Mouse (Mus musculus): ENCODE data around the gene Sytl2.

Gene Sytl2

DNA sequence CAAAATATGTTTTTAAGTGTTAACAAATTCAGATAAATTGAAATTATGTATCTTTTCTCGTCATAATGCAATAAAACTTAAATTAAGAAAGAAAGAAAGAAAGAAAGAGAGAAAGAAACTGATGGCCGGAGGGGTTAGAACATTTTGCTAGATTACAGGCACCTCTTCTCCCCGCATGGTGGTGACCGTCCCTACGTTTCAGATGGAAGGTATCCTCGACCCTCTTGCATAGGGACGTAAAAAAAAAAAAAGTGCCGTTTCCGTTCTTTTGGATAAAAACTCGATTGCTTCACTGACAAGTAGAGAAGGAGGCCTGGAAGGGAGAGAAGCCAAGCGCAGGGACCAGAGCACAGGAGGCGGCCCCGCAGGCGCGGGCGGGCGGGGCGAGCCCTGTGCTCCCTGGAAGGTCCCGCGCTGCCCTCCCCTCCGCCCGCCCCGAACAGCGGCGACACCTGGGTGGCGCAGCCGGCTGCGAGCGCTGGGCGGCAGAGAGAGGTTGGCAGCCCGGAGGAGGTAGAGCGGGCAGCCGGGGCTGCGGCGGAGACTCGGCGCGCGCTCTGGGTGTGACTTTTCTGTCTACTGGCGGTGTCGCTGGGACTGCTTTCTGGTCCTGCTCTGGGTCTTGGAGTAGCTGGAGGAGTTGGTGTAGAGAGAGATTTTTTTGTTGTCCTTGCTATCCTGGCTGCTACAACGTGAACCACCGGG is at the start of gene Sytl2:
Gene Sytl2, plus strand, starts transcription at position 311 of the 705 bp plus-strand sequence.
- DNase-seq = peak; percentile 71 to 83

- no peak for DNase-seq
Observed at GRCm38 (mm10) chr7:90252946-90253345, 49.1 kb upstream of the Sytl2 start.

GRCm38 (mm10) chr7:90258701-90259100 is 43.4 kb upstream of the Sytl2 start:
- peak; percentile 44 to 77 for DNase-seq

GRCm38 (mm10) chr7:90259899-90260298 is 42.2 kb upstream of the Sytl2 start:
- no peak for DNase-seq

DNA sequence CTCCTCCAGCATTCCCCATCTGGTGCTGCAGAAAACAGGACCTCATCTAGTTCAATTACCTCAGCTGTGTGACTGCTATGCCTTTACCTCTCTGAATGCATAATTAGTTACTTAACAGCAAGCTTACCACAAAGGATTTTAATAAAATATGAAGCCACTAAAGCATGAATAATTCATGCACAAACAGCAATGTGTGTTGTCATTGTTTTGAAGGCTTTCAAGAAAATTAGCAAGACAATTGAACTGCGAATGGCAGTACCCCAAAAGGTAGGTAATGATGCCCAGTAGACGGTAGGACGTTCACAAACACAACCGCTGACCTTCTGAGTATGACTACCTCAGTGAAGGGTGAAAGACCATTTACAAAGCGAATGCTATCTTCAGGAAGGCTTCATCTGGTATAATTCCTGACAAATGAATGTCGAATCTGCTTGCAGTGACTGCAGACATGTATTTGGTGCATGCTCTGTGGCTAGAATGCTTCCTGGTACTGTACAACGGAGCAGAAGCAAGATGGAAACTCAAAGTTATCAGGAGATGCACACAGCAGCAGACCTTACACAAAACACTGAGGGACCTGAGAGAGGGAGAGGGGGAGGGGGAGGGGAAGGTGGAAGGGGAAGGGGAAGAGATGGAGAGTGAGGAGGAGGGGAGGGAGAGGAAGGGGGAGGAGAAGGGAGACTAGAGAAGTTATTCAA is 40.0 kb upstream of the Sytl2 start:
- no peak for DNase-seq

GRCm38 (mm10) chr7:90265289-90265970 is 36.6 kb upstream of the Sytl2 start, which contains the start of gene Ccdc83:
Gene Ccdc83, minus strand, starts transcription at chr7:90265777.
- DNase-seq = peak; percentile 65 to 76

DNA sequence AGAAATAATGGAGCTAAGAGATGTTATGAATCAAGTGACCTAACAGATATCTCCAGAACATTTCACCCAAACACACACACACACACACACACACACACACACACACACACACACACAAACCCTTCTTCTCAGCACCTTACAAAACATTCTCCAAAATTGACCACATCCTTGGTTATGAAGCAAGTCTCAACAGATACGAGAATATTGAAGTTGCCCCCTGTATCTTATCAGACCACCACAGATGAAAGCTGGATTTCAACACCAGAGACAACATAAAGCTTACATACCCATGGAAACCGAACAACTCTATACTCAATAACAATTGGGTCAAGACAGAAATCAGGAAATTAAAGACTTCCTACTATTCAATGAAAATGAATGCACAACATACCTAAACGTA is 31.9 kb upstream of the Sytl2 start:
- no peak for DNase-seq

- DNase-seq = no peak
Observed at GRCm38 (mm10) chr7:90274561-90275100, 27.4 kb upstream of the Sytl2 start.

GRCm38 (mm10) chr7:90277246-90277645 is 24.8 kb upstream of the Sytl2 start:
- DNase-seq = peak; percentile 32 to 61

GRCm38 (mm10) chr7:90277769-90278168 is 24.3 kb upstream of the Sytl2 start:
- DNase-seq = peak; percentile 45 to 64

GRCm38 (mm10) chr7:90279136-90279535 is 22.9 kb upstream of the Sytl2 start:
- DNase-seq = no peak

DNA sequence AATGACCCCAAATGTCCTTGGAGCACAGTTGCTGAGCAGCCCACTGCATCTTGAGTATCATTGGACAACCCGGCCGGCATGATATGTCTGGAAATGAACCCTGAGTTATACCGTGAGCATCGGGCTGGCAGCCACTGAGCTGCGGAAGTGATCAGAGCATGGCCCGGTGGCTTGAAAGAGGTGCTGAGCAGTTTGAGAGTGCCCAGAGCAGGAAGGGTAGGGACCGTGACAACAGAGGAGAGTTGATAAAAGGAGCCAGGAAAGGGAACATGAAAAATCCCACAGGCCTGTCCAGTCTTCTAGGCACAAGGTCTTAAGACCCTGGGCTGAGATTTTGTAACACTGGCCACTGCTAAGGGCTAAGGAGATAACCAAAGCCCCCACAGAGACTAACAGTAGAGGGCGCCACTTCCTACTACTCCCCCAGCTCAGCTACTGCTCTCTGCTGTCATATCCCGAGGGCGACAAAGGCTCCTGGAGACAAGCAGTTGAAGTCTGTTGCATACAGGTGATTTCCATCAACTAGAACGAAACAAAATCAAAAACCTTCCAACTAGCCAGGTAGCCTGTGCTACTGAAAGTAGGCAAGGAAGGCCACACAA is 21.7 kb upstream of the Sytl2 start:
- peak; percentile 36 to 52 for DNase-seq

DNA sequence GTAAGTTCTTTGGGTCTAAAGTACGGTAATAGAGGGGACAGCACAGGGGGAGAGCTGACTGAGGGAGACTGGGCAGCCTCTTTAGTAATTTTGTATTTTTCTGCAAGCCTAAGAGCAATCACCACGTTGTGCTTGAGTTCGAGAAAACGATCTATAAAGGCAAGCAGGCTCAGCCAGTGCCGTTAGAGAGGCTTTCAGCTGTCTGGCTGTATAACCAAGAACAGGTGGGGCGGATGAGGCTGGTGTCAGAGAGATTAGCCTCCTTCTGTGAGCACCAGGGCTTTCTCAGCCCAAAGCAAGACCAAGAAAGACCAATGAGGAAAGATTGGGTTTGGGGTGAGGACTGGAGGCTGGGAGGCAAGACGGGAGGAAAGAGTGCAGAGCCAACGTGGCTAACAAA is 21.2 kb upstream of the Sytl2 start:
- DNase-seq = no peak

GRCm38 (mm10) chr7:90281759-90282546 is 20.1 kb upstream of the Sytl2 start:
- DNase-seq = peak in 1 of 2 experiments; percentile 34

DNA sequence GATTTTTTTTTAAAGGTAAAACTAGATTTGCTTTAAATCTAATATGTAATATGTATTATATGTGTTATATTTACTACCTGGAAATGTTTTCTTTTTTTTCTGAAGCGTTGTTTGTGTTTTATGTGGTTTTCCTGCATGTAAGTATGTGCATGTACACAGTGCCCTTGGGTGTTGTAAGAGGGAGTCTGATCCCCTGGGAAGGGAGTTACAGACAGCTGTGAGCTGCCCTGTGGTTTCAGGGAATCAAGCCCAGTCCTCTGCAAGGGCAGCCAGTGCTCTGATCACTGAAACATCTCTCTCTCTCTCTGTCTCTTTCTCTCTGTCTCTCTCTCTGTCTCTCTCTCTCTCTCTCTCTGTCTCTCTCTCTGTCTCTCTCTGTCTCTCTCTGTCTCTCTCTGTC is 19.3 kb upstream of the Sytl2 start:
- no peak for DNase-seq

GRCm38 (mm10) chr7:90284793-90285192 is 17.3 kb upstream of the Sytl2 start:
- no peak for DNase-seq

DNA sequence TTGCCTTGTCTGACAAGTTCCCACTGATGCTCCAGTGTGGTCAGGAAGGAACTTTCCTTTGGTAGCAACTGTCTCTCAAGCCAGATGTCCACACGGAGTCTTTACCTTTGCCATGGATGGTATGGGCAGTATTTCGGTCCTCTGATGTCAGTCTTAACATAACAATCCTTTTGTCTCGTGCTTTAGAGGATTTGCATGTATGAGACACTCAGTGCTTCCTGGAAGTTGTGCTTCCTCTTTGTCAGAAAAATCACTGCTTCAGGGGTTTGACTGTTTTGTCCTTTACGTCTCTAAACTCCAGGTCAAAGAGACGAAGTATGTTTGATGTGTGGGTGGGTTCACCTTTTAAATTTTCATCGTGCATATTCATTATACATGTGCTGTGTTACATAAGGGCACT is 10.2 kb upstream of the Sytl2 start:
- no peak for DNase-seq

DNA sequence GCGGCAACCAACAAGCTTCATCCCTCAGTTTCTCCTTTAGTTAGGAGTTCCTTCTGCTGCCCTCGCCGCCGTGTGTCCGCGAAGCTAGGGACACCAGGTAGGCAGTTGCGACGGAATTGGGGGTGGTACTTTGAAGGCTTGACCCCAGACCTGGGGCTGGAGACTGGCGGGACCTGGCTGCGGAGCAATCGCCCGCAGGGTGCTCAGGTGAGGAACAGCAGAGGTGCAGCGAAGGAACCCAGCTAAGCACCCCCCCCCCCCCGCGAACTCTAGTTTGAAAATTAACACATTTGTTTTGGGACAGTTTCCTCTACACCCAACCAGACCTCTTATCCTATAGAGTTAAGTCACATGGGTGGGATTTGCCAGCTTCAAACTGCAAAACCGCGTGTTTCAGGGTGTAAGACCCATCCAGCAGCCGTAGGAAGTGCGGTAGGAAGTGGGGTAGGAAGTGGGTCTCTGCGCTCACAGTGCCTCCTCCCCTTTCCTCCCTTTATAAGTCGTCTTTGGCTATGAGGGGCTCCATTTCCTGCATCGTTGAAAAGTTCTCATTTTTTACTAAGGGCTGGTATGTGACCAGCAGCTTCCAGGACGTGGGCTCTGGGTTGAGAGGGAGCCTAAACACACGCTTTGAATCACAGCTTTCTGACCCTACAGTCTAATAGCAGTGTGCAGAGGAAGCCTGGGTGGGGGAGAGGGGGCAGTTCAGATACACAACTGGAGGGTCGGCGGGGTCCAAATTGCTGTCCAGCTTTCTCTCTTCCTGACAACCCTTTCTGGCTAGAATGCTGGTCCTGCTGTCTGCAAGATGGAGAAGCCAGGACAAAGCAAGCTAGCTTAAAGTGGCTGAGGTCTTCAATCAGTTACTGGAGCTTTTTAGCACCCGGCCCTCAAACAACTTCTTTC is 848 bp downstream of the Sytl2 start:
- DNase-seq = no peak

- no peak for DNase-seq
Observed at GRCm38 (mm10) chr7:90306079-90306478, 4.0 kb downstream of the Sytl2 start.

- peak; percentile 49 to 56 for DNase-seq
Observed at GRCm38 (mm10) chr7:90306968-90307367, 4.9 kb downstream of the Sytl2 start.

DNA sequence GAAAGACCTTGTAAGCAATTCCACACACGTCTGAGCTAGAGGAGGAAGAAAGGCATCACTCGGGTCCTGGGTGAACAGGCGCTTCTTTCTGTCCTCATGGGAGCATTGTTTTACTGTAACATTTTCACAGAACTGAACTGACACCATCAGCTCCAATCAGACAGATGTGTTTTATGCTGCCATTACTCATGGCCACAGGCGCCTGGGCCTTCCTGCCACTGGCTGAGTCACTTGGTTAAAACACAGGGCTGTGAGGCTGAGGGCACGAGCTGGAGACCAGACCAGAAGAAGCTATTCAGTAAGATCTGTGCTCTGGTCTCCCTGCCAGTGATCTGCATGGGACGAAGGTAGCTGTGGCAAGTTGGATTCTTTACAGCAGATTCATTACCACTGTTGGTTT is 6.0 kb downstream of the Sytl2 start:
- DNase-seq = no peak
